Mouse (Mus musculus): Measurements from ENCODE around the gene Lrrc2.

DNA sequence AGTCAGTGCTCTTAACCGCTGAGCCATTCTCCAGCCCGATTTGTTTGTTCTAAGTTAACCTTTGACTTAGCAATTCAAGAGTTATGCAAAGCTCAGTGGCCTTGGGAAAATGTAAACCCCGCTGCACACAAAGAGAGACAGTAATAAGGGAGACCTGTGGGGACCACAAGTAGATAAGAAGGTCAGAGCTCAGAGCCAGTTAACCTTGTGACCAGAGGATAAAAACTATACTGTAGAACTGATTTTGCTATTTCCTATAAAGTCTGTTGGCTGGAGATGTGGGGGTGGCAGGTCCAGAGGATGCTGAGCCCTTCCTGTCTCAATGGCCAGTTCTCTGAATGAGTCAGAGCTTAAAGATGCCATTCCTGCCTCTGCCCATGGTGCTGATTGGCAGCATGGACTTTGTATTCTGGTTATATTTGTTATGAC is 42.0 kb downstream of the Lrrc2 start:
- TF ChIP-seq POLR2A (IDR thresholded peaks at IDR 0.05; ENCODE audit: low read depth, low read length) (no peak), CTCF (conservative IDR thresholded peaks at IDR 0.05 in 1 of 2, IDR thresholded peaks at IDR 0.05 in 1 of 2; ENCODE audit: low read depth in 2 of 2, low read length in 2 of 2) (no peak), UBTF (IDR thresholded peaks at IDR 0.05; ENCODE audit: low read depth, low read length) (no peak), ZC3H11A (IDR thresholded peaks at IDR 0.05; ENCODE audit: low read depth, low read length) (no peak), ELF1 (IDR thresholded peaks at IDR 0.05; ENCODE audit: low read depth, low read length) (0 out of 2 replicates have a peak, but pooled peaks have one; percentile 17), EP300 (IDR thresholded peaks at IDR 0.05; ENCODE audit: low read length) (peak; percentile 62), NRF1 (IDR thresholded peaks at IDR 0.05; ENCODE audit: low read depth, low read length) (no peak)
